Mouse (Mus musculus) stomach, postnatal 0 days (tissue): ENCODE data around the gene Sema6d. TPM values are rescaled to one million over a fixed set of nuclear protein-coding genes. Genes with fewer than 3 reads are reported as not detected.

Experiments used
- ATAC-seq: fragments of 200-750 bp; cut with Nextera tagmentation; 2 replicates; pipeline ENCODE4 v1.8.0; 2017; ENCODE audit not compliant: low FRiP score, low TSS enrichment
- DNase-seq: peaks from one replicate; pipeline ENCODE4 v3.0.0-alpha.2; 2016; ENCODE audit warnings: low spot score
- H3K27ac ChIP-seq: fragments of 300-500 bp; sonication (generic); replicated peaks from 2 replicates; pipeline ENCODE4 v1.5.1; 2014; ENCODE audit warnings: mild to moderate bottlenecking, control low read depth
- H3K27me3 ChIP-seq: fragments of 300-500 bp; sonication (generic); 2 replicates; pipeline ENCODE4 v1.6.1; 2014; ENCODE audit warnings: low read length; ENCODE audit not compliant: control insufficient read depth, insufficient read depth
- H3K36me3 ChIP-seq: fragments of 300-500 bp; sonication (generic); 2 replicates; pipeline ENCODE4 v1.6.1; 2014; ENCODE audit warnings: low read length, mixed read lengths; ENCODE audit not compliant: control insufficient read depth, insufficient read depth
- H3K4me1 ChIP-seq: fragments of 300-500 bp; sonication (generic); replicated peaks from 2 replicates; pipeline ENCODE4 v1.6.1; 2014; ENCODE audit warnings: antibody characterized with exemption; ENCODE audit not compliant: control insufficient read depth, insufficient read depth
- H3K4me2 ChIP-seq: fragments of 300-500 bp; sonication (generic); replicated peaks from 2 replicates; pipeline ENCODE4 v1.6.1; 2014; ENCODE audit warnings: low read depth, mild to moderate bottlenecking, control low read depth, moderate library complexity
- H3K4me3 ChIP-seq: fragments of 300-500 bp; sonication (generic); 2 replicates; pipeline ENCODE4 v1.5.1; 2014; ENCODE audit warnings: low read depth, low read length, control low read depth
- H3K9ac ChIP-seq: fragments of 300-500 bp; sonication (generic); 2 replicates; pipeline ENCODE4 v1.6.1; 2014; ENCODE audit warnings: mild to moderate bottlenecking, low read length, control low read depth, mixed read lengths
- H3K9me3 ChIP-seq: fragments of 300-500 bp; sonication (generic); 2 replicates; pipeline ENCODE4 v1.6.1; 2016; ENCODE audit warnings: low read length; ENCODE audit not compliant: control insufficient read depth
- CTCF ChIP-seq: IDR thresholded peaks from 2 replicates; pipeline ENCODE4 v1.5.1; 2016; ENCODE audit warnings: antibody characterized with exemption, low read depth, mild to moderate bottlenecking, moderate library complexity
- EP300 ChIP-seq: optimal IDR thresholded peaks from 2 replicates; pipeline ENCODE3; 2016; ENCODE audit warnings: antibody characterized with exemption
- WGBS: fragments of 180-500 bp; shearing (Covaris S2); extraction: QIAGEN DNeasy Blood & Tissue Kit; methylation state at CpG from one replicate; pipeline ENCODE4 v1.1.7; 2014; 5-methylcytosine and 5-hydroxymethylcytosine counted together
- polyA plus RNA-seq: library from polyadenylated mRNA; unstranded; fragments of >200 nt; fragmentation: Nextera tagmentation; extraction: Ambion mirVana; gene quantifications from 2 replicates; pipeline ENCODE4 v1.2.1, GENCODE M21; 2015

The Sema6d gene
- polyA plus RNA-seq = 2.1 and 2.2 TPM in 2 replicates

DNA sequence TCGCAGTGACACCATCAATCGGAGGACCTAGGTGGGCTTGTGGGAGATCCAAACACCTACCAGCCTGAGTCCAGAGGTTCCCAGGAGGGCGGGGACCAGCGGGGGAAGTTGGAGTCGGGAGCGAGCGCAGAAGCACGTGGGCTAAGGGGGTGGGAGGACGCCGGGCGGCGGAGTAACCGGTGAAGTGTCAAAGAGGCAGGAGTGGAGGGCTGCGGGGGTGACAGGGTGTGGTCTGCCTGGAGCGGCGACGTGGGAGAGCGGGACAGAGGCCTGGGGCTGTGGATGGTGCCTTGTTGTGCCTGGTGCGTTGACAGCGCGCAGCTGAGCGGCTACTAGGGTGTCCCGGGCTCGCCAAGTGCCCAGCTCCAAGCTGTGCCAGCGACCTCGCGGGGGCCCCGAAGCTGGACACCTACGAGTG is at the start of gene Sema6d:
Gene Sema6d, plus strand, starts transcription at position 157 of the 418 bp plus-strand sequence.
- no peak within 1 kb of the TSS for H3K27ac ChIP-seq
- no peak for TF ChIP-seq CTCF
- no peak for TF ChIP-seq EP300
- DNase-seq = peak; percentile 16
- no peaks in the 10 kb centered on the region for H3K9me3 ChIP-seq
- H3K27me3 ChIP-seq = no peaks in the 10 kb centered on the region
- 3% methylated on average over 23 of the region's 29 CpGs for WGBS
- H3K36me3 ChIP-seq = no peaks in the 10 kb centered on the region
- peaks cover 8% of the 10 kb centered on the region for H3K4me1 ChIP-seq
- H3K9ac ChIP-seq = peak within 1 kb of the TSS; percentile 41
- peak within 1 kb of the TSS; percentile 78 for H3K4me2 ChIP-seq
- peak within 1 kb of the TSS; percentile 45 for H3K4me3 ChIP-seq
- peak; percentile 32; the same call in 1 of the 2 replicates for ATAC-seq

DNA sequence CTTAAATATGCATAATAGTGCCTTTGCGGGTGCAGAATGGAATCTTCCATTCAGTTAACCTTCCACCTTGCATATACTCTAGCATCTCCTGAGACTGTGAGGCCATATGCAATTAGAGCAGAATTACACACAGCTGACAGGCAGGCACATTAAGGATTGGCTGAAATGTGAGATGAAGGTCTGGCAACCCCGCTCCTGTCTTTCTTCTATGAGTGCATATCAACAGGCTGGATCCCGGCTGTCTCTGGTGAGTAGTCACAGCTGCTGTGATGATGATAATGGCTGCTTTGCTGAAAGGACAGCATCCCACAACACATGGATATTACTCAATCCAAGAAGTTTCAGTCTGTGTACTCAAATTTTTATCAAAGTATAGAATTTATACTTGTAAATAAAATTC is 29.9 kb upstream of the Sema6d start:
- Histone ChIP-seq H3K27ac (no peak overlapping the region), H3K4me3 (no peak overlapping the region), H3K9ac (no peak overlapping the region), H3K9me3 (no peaks in the 10 kb centered on the region), H3K4me2 (no peak overlapping the region), H3K36me3 (no peaks in the 10 kb centered on the region), H3K4me1 (no peaks in the 10 kb centered on the region), H3K27me3 (no peaks in the 10 kb centered on the region)
- TF ChIP-seq EP300 (no peak), CTCF (no peak)
- 42% methylated on average over 3 of the region's 3 CpGs for WGBS
- ATAC-seq (no peak), DNase-seq (no peak)

- H3K27ac ChIP-seq = no peak overlapping the region
- no peak for ATAC-seq
- H3K4me1 ChIP-seq = no peaks in the 10 kb centered on the region
- no peak overlapping the region for H3K9ac ChIP-seq
- no peaks in the 10 kb centered on the region for H3K9me3 ChIP-seq
- no peaks in the 10 kb centered on the region for H3K36me3 ChIP-seq
- no peak for DNase-seq
- H3K27me3 ChIP-seq = no peaks in the 10 kb centered on the region
- no peak overlapping the region for H3K4me3 ChIP-seq
- TF ChIP-seq CTCF = no peak
- H3K4me2 ChIP-seq = no peak overlapping the region
- 87% methylated on average over 4 of the region's 4 CpGs for WGBS
Observed at GRCm38 (mm10) chr2:124068380-124068779, 21.4 kb upstream of the Sema6d start.

- Histone ChIP-seq H3K4me2 (no peak overlapping the region), H3K27me3 (no peaks in the 10 kb centered on the region), H3K4me3 (no peak overlapping the region), H3K27ac (no peak overlapping the region), H3K4me1 (no peaks in the 10 kb centered on the region), H3K9ac (no peak overlapping the region), H3K9me3 (no peaks in the 10 kb centered on the region), H3K36me3 (no peaks in the 10 kb centered on the region)
- 55% methylated on average over 2 of the region's 2 CpGs for WGBS
- TF ChIP-seq CTCF = no peak
- DNase-seq (no peak), ATAC-seq (no peak)
Observed at GRCm38 (mm10) chr2:124070664-124071063, 19.1 kb upstream of the Sema6d start.

DNA sequence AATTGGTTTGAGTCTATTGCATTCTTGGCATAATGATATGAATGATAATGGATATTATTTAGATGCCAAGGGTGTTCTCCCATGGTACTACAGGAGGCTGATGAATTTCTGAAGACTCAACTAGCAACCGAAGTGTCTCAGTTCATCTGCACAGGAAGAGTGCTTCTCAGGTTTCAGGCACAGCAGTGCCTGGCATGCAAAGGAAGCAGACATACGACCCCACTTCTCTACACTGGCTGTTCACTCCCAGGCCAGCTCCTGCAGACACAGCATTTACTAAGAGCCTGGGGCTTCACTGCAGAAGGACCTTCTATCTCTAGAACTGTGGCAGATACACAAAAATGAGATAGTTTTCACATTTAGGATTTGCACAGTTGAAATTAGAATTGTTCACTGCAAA is 18.4 kb upstream of the Sema6d start:
- Histone ChIP-seq H3K36me3 (no peaks in the 10 kb centered on the region), H3K9ac (no peak overlapping the region), H3K4me1 (no peaks in the 10 kb centered on the region), H3K27me3 (no peaks in the 10 kb centered on the region), H3K27ac (no peak overlapping the region), H3K4me3 (no peak overlapping the region), H3K4me2 (no peak overlapping the region), H3K9me3 (no peaks in the 10 kb centered on the region)
- TF ChIP-seq EP300 (no peak), CTCF (no peak)
- no peak for ATAC-seq
- 13% methylated on average over 2 of the region's 2 CpGs for WGBS
- DNase-seq = no peak

DNA sequence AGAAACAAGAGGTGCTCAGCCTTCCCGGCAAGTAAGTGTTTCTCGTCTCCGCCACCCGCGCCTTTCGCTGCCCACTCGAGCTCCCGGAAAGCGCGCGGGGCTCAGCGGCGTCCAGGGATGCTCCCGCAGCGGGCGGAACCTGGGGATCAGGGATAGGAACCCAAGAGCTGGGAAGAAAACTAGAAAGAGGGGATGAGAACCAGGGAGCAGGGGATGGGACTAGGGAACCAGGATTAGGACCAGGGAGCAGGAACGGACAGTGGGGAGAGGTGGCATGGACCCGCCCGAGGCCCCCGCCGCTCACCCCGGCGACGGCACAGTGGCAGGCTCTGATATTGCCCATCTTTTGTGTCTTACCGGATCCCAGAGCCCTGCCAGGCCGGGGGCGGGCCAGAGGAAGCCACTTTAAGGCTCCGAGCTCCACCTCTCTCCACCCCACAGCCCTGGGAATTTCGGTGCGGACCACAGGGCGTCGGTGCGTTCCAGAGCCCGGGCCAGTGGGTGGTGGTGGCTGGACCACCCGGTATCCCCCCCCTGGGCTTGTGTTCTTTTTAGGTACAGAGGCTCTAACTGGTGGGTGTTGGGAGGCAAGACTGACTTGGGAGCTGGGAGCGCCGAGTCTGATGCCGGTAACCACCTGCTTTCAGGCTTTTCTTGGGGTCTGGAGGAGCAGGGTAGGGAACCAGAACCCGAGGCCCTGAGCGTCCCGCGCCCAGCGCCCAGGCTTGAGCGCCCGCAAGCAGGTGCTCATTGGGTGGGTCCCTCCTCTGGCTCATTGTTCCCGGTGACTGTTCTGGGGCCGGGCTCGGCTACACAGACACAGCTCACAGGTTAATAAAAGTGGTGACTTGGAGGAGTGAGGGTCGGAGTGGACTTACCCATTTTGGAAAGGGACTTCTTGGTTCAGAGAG is 717 bp downstream of the Sema6d start:
- WGBS = 2% methylated on average over 49 of the region's 49 CpGs
- ATAC-seq (peak; percentile 59; the same call in 1 of the 2 replicates), DNase-seq (peak; percentile 17)

More for the DNA sequence above, 717 bp downstream of the Sema6d start:
- Histone ChIP-seq H3K27me3 (no peaks in the 10 kb centered on the region), H3K9me3 (no peaks in the 10 kb centered on the region), H3K9ac (peak overlapping the region; percentile 41), H3K4me1 (peaks cover 8% of the 10 kb centered on the region), H3K36me3 (no peaks in the 10 kb centered on the region), H3K4me3 (peak overlapping the region; percentile 45), H3K27ac (no peak overlapping the region), H3K4me2 (peak overlapping the region; percentile 78)
- no peak for TF ChIP-seq EP300
- no peak for TF ChIP-seq CTCF
